ENCODE assay signal across 8 mouse cellular contexts in the genomic region with DNA sequence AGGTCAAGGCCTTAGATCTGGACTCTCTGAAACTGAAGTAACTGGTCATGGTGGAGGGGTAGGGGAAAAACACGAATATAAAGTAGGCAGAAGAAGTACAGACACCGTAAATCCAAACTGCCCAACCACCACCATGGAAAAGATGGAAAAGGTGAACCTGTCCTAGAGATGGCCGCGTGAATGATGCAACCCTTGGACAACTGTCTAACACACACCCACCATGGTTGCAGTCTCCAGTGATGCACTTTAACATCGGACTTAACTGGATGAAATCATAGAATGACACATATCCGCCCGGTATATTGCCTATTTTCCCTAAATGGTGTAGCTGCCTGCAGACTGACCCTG. TPM values are rescaled to one million over a fixed set of nuclear protein-coding genes. Genes with fewer than 3 reads are reported as not detected.
DNase-seq lines count a peak whose midpoint lies in the region; ATAC-seq lines count a peak whose summit lies in the region.

No protein-coding gene starts in this region.

- peak overlapping the region; percentile 73 to 96 for H3K27ac ChIP-seq in heart, embryonic 14.5 days (replicated peaks in 1 of 2; ENCODE audit: control insufficient read depth in 1 of 2, insufficient read depth in 1 of 2, low read depth in 2 of 2, low read length in 2 of 2)
- peak overlapping the region; percentile 98 for H3K27ac ChIP-seq in hindbrain, embryonic 14.5 days
- peak overlapping the region; percentile 97 for H3K27ac ChIP-seq in midbrain, embryonic 12.5 days (replicated peaks)

- no peak for DNase-seq in heart, adult 8-10 months (ENCODE audit: low spot score)
- DNase-seq in MN1 (ENCODE audit: low spot score) = peak; percentile 94
- DNase-seq in hindbrain, embryonic 14.5 days (ENCODE audit: low spot score) = no peak
- no peak for DNase-seq in layer of hippocampus, adult 11-12 months (ENCODE audit: low spot score)
- no peak for DNase-seq in spleen, postnatal 4 days (ENCODE audit: low spot score in 2 of 2)
- DNase-seq in kidney, postnatal 4 days = no peak

- H3K36me3 ChIP-seq in heart, embryonic 14.5 days (ENCODE audit: control insufficient read depth, insufficient read depth, low read length) = peaks cover 24% of the 10 kb centered on the region
- H3K36me3 ChIP-seq in hindbrain, embryonic 14.5 days (replicated peaks; ENCODE audit: control insufficient read depth, insufficient read depth) = peaks cover 18% of the 10 kb centered on the region
- peaks cover 21% of the 10 kb centered on the region for H3K36me3 ChIP-seq in midbrain, embryonic 12.5 days

- peak overlapping the region; percentile 70 for H3K4me2 ChIP-seq in heart, embryonic 14.5 days (ENCODE audit: low read length)
- peak overlapping the region; percentile 84 for H3K4me2 ChIP-seq in hindbrain, embryonic 14.5 days (replicated peaks)
- H3K4me2 ChIP-seq in midbrain, embryonic 12.5 days (replicated peaks) = peak overlapping the region; percentile 64

- H3K4me1 ChIP-seq in heart, embryonic 14.5 days (ENCODE audit: control insufficient read depth in 2 of 2, insufficient read depth in 2 of 2, low read length in 2 of 2) = peaks cover 8 to 23% of the 10 kb centered on the region in 2 experiments
- H3K4me1 ChIP-seq in hindbrain, embryonic 14.5 days (replicated peaks; ENCODE audit: control insufficient read depth, insufficient read depth, low read length) = peaks cover 24% of the 10 kb centered on the region
- peaks cover 23% of the 10 kb centered on the region for H3K4me1 ChIP-seq in midbrain, embryonic 12.5 days

- peak overlapping the region in 1 of 2 experiments; percentile 86; a peak in 3 of 4 replicates for H3K4me3 ChIP-seq in heart, embryonic 14.5 days (ENCODE audit: control insufficient read depth in 1 of 2, insufficient read depth in 1 of 2, low read depth in 1 of 2, low read length in 2 of 2)
- H3K4me3 ChIP-seq in hindbrain, embryonic 14.5 days (replicated peaks; ENCODE audit: low read length) = peak overlapping the region; percentile 67
- H3K4me3 ChIP-seq in midbrain, embryonic 12.5 days = peak overlapping the region; percentile 89; the same call in 1 of the 2 replicates

- ATAC-seq in heart, embryonic 14.5 days (ENCODE audit: insufficient number of reproducible peaks, insufficient read depth, low FRiP score, low read depth) = no peak
- peak; percentile 12; the same call in 1 of the 2 replicates for ATAC-seq in hindbrain, embryonic 14.5 days (ENCODE audit: low FRiP score)
- ATAC-seq in midbrain, embryonic 12.5 days (ENCODE audit: low FRiP score, low read depth) = no peak

- H3K9ac ChIP-seq in heart, embryonic 14.5 days (ENCODE audit: low read length) = 0 out of 2 replicates have a peak overlapping the region, but pooled peaks have one; percentile 31
- H3K9ac ChIP-seq in hindbrain, embryonic 14.5 days = peak overlapping the region; percentile 89
- H3K9ac ChIP-seq in midbrain, embryonic 12.5 days (replicated peaks) = 0 out of 2 replicates have a peak overlapping the region, but pooled peaks have one; percentile 12

- 52% methylated on average over 7 of the region's 7 CpGs for WGBS in heart, embryonic 14.5 days
- 49% methylated on average over 7 of the region's 7 CpGs for WGBS in hindbrain, embryonic 14.5 days
- 57% methylated on average over 7 of the region's 7 CpGs for WGBS in midbrain, embryonic 12.5 days

- no peaks in the 10 kb centered on the region for H3K27me3 ChIP-seq in heart, embryonic 14.5 days (ENCODE audit: control insufficient read depth, insufficient read depth, low read length)
- no peaks in the 10 kb centered on the region for H3K27me3 ChIP-seq in hindbrain, embryonic 14.5 days (ENCODE audit: control insufficient read depth, insufficient read depth, low read length)
- no peaks in the 10 kb centered on the region for H3K27me3 ChIP-seq in midbrain, embryonic 12.5 days

- no peaks in the 10 kb centered on the region for H3K9me3 ChIP-seq in heart, embryonic 14.5 days (ENCODE audit: control insufficient read depth, low read length)
- H3K9me3 ChIP-seq in hindbrain, embryonic 14.5 days (ENCODE audit: control insufficient read depth, low read length) = no peaks in the 10 kb centered on the region
- H3K9me3 ChIP-seq in midbrain, embryonic 12.5 days = no peaks in the 10 kb centered on the region

RNA-seq across cellular contexts. Expression of gene Ywhag, which starts 0.7 kb away (rescaled TPM):
- polyA plus RNA-seq in heart, embryonic 14.5 days (2014; fragmentation: Nextera tagmentation; extraction: Ambion mirVana) = 72.5 and 84.8 TPM in 2 replicates
- total RNA-seq in heart, adult 8-10 months (2022) = 100 to 1,000 TPM; 265 to 313 (median 289) TPM
- polyA plus RNA-seq in hindbrain, embryonic 14.5 days (2014; fragmentation: Nextera tagmentation; extraction: Ambion mirVana) = 429 and 481 TPM in 2 replicates
- polyA plus RNA-seq in midbrain, embryonic 12.5 days (2016; fragmentation: Nextera tagmentation; extraction: Ambion mirVana) = 457 and 466 TPM in 2 replicates

RNA-seq across cellular contexts. Expression of gene Ssc4d, which starts 39.2 kb away (rescaled TPM):
- polyA plus RNA-seq in heart, embryonic 14.5 days (2014; fragmentation: Nextera tagmentation; extraction: Ambion mirVana) = 0.39 and 0.68 TPM in 2 replicates
- under 1 TPM in 3 of 4 experiments, not detected in 1; 0.44 to 0.53 (median 0.46) TPM for total RNA-seq in heart, adult 8-10 months (2022)
- polyA plus RNA-seq in hindbrain, embryonic 14.5 days (2014; fragmentation: Nextera tagmentation; extraction: Ambion mirVana) = 1.5 TPM in 2 replicates
- polyA plus RNA-seq in midbrain, embryonic 12.5 days (2016; fragmentation: Nextera tagmentation; extraction: Ambion mirVana) = 0.82 and 2.2 TPM in 2 replicates

RNA-seq across cellular contexts. Expression of gene Zp3, which starts 44.7 kb away (rescaled TPM):
- not detected in 2 replicates for polyA plus RNA-seq in heart, embryonic 14.5 days (2014; fragmentation: Nextera tagmentation; extraction: Ambion mirVana)
- not detected for total RNA-seq in heart, adult 8-10 months (2022)
- polyA plus RNA-seq in hindbrain, embryonic 14.5 days (2014; fragmentation: Nextera tagmentation; extraction: Ambion mirVana) = not detected in 2 replicates
- not detected in 2 replicates for polyA plus RNA-seq in midbrain, embryonic 12.5 days (2016; fragmentation: Nextera tagmentation; extraction: Ambion mirVana)

RNA-seq across cellular contexts. Expression of gene Hspb1, which starts 47.4 kb away (rescaled TPM):
- 911 and 1,014 TPM in 2 replicates for polyA plus RNA-seq in heart, embryonic 14.5 days (2014; fragmentation: Nextera tagmentation; extraction: Ambion mirVana)
- total RNA-seq in heart, adult 8-10 months (2022) = 100 to 1,000 TPM; 312 to 583 (median 421) TPM
- polyA plus RNA-seq in hindbrain, embryonic 14.5 days (2014; fragmentation: Nextera tagmentation; extraction: Ambion mirVana) = 10.3 and 10.6 TPM in 2 replicates
- polyA plus RNA-seq in midbrain, embryonic 12.5 days (2016; fragmentation: Nextera tagmentation; extraction: Ambion mirVana) = 15.7 and 20.3 TPM in 2 replicates

RNA-seq across cellular contexts. Expression of gene Dtx2, which starts 59.5 kb away (rescaled TPM):
- 16.8 and 17.4 TPM in 2 replicates for polyA plus RNA-seq in heart, embryonic 14.5 days (2014; fragmentation: Nextera tagmentation; extraction: Ambion mirVana)
- total RNA-seq in heart, adult 8-10 months (2022) = 1 to 10 TPM; 6.0 to 7.3 (median 6.8) TPM
- polyA plus RNA-seq in hindbrain, embryonic 14.5 days (2014; fragmentation: Nextera tagmentation; extraction: Ambion mirVana) = 23.1 and 24.2 TPM in 2 replicates
- polyA plus RNA-seq in midbrain, embryonic 12.5 days (2016; fragmentation: Nextera tagmentation; extraction: Ambion mirVana) = 30.0 and 30.7 TPM in 2 replicates

Comparison
In these comparisons a context has a peak if more than half of its experiments do, and no peak if none do; other contexts are left out.
1. H3K9ac ChIP-seq: peak in every context shown above with its lines; median percentile 89 in hindbrain, embryonic 14.5 days; 31 in heart, embryonic 14.5 days; 12 in midbrain, embryonic 12.5 days.